Mouse (Mus musculus): ENCODE results near the gene Gja5. TPM values are rescaled to one million over a fixed set of nuclear protein-coding genes. Genes with fewer than 3 reads are reported as not detected.

Gene Gja5
- 2.9 and 3.7 TPM in 2 replicates for polyA plus RNA-seq (2015; fragmentation: Nextera tagmentation; extraction: Ambion mirVana)

DNA sequence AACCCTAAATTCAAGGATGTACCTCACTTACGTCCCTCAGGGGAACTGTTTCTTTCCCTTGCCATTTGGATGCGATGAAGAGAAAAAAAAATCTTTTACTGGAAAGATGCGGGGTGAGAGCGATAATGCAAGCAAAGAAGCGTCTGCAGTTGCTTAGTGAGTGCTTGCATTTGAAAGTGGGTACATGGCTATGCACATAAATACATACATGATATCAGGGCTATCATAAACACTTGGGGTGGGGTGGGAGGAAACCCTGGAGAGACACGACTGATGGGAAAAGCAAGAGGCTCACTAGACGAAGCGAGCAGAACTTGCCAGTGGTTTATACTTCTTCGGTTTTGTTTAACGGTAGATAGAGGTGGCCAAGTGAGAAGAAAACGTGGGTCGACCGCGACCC is at the start of gene Gja5:
Gene Gja5, plus strand, starts transcription at position 301 of the 400 bp plus-strand sequence.

DNA sequence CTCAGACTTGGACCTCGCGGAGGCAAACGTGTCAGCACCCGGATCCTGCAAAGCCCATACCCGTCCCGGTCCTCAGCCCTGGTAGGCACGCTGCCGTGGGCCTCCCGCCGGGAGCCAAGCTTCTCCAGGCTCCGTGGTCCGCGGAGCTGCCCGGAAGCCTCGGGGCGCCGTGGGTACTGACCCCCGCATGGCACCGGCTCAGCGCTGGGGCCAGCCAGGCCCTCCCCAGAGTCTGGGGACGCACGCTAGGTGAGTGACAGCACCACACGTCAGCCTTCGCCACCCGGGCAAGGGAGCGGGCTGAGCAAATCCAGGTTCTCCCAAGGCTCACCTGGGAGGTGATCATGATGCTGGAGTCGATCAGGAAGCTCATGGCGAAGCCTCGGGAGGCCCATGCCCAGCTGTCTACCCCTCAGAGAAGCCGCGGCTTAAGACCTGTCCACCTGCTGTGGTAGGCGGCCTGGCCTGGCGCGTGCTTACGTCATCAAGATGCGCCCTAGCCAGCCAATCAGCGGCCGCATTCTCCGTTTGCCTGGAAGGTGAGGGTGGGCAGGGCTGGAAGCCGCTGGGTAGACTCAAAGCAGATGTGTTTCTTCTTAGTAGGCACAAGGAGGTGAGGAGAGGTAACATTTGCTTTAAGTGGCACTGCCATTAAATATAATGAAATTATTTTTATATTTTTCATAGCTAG is 503 bp downstream of the Gja5 start, which contains the start of gene Gpr89:
Gene Gpr89, minus strand, starts transcription at position 496 of the 691 bp plus-strand sequence.

DNA sequence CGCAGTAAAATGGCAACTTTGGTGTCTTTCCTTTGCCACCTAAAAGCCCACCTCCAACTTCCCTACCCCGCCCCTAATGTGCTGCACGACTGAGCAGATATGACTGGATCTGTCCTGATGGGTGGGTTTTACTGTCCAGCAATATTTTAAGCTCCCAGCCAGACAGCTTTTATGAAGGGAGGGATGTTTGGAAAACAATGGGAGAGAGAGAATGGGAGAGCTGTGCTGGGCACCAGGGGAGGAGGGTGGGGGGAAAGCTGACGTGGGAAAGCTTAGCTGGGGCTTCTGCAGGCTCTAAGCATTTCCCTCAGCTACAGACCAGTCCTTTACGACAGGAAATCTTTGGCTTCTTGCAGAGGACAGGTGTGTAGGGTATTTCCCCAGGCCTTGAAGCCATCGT is 21.4 kb downstream of the Gja5 start, which contains the start of gene Gja8:
Gene Gja8, minus strand, starts transcription at position 101 of the 400 bp plus-strand sequence.

Other genes starting within 250 kb of the Gja5 start
- gene Ankrd35, start 234.6 kb upstream of the Gja5 start, polyA plus RNA-seq (2015; fragmentation: Nextera tagmentation; extraction: Ambion mirVana) = 0.40 and 0.49 TPM in 2 replicates
- 13.2 and 18.1 TPM in 2 replicates for gene Pias3, start 208.3 kb upstream of the Gja5 start, polyA plus RNA-seq (2015; fragmentation: Nextera tagmentation; extraction: Ambion mirVana)
- 1.6 and 2.9 TPM in 2 replicates for gene Nudt17, start 196.1 kb upstream of the Gja5 start, polyA plus RNA-seq (2015; fragmentation: Nextera tagmentation; extraction: Ambion mirVana)
- gene Polr3c, start 177.1 kb upstream of the Gja5 start, polyA plus RNA-seq (2015; fragmentation: Nextera tagmentation; extraction: Ambion mirVana) = 21.1 and 22.0 TPM in 2 replicates
- gene Rnf115, start 177.0 kb upstream of the Gja5 start, polyA plus RNA-seq (2015; fragmentation: Nextera tagmentation; extraction: Ambion mirVana) = 30.7 and 36.5 TPM in 2 replicates
- gene Pdzk1, start 75.4 kb upstream of the Gja5 start, polyA plus RNA-seq (2015; fragmentation: Nextera tagmentation; extraction: Ambion mirVana) = not detected in 2 replicates
- gene Cd160, start 75.3 kb upstream of the Gja5 start, polyA plus RNA-seq (2015; fragmentation: Nextera tagmentation; extraction: Ambion mirVana) = 1.2 and 2.6 TPM in 2 replicates
- 19.4 and 20.3 TPM in 2 replicates for gene Gpr89, start 653 bp downstream of the Gja5 start, polyA plus RNA-seq (2015; fragmentation: Nextera tagmentation; extraction: Ambion mirVana)
- gene Gja8, start 21.3 kb downstream of the Gja5 start, polyA plus RNA-seq (2015; fragmentation: Nextera tagmentation; extraction: Ambion mirVana) = not detected in 2 replicates